Mouse (Mus musculus): ENCODE data around the gene Sh3pxd2b.

The Sh3pxd2b gene

DNA sequence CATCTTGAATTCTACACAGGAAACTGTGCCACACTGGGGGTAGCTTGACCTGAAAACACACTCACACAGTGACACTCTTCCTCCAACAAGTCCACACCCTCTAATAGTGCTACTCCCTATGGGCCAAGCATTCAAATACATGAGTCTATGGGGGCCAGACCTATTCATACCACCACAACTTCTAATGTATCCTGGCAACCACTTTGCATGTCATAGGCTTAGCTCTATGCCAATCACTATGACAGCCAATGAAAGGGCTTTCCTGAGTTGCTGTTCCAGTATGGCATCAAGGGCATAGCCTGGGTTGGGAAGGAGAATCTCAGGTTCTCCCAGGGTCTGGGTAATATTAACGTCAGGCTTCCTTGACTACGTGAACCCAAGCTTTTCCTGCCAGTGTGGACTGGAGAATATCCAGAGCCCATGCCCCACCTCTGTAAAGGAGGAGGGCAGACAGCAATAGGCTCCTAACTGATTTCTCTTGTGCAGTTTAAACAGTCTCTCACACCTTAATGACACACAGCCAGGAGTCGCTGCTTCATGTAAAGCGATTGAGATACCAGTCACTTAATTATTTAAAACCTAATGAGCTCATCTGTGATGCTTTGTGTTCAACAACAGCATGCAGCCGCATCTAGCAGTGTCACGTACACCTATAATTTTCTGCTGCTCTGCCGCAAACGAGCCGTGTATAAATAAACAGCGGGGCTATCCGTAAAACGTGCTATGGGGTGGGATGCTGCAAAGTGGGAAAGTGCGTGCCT is 25.8 kb downstream of the Sh3pxd2b start:
- no peak for DNase-seq (ENCODE audit: low spot score in 2 of 2)

DNA sequence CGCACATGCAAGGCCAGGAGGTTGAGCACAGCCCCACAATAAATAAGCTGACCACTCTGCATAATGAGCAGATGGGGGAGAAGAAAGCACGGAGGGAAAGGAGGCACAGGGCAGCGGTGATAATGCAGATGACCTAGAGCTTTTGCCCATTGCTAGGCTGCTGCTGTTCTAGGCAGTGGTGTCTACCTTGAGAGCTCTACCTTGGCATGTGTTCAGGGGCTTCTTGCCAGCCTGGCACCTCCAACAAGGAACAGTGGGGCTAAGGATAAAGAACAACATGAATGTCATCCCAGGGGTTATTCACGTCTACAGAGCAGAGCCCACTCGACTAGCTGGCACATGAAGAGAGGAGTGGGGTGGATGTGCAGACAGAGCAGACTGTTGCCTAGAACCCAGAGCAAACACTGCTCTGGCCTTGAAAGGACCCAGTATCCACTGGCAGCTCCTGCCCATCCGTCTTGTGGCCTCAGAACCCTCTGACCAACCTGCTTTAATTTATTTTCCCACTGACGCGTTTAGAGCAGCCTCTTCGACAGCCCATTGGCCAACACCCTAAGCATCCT is 26.5 kb downstream of the Sh3pxd2b start:
- DNase-seq (ENCODE audit: low spot score in 2 of 2), result no peak

DNA sequence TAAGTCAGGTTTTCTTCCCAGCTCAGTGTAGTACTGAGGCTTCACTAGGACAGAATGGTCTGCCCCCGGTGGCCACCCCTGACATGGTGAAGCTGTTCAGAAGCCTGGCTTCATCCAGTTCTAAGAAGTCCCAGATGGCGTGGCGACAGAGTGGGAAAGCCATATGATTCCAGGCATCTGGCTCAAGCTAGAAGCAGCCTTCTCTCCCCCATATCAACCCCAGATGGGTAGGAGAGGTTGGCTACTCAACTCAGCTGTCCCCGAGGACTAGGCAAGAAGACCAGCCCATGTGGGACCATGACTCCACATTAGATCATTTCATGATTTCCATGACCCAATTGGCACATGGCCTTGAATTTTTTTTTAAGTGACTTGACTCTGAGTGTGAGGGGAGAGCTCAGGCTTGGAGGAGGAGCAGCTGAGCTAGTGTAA is 27.5 kb downstream of the Sh3pxd2b start:
- peak in 1 of 2 experiments; percentile 26 for DNase-seq (ENCODE audit: low spot score in 2 of 2)

DNA sequence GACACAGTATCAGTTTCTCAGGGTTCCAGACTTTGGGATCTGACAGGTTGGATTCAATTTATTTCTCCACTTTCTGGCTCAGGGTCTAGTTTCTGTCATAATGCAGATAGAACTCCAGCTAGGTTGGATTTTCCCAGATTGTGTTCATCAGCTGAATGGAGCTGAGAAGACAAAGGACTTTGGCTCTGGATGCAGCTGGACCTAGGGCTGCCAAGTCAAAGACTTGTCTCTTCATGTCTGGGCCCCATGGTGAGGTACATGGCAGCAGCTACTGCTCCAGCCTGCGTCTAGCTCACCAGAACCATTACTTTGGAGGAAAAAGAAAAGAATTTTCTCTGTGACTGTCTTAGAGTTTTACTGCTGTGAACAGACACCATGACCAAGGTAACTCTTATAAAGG is 28.5 kb downstream of the Sh3pxd2b start:
- no peak for DNase-seq (ENCODE audit: low spot score in 2 of 2)

DNA sequence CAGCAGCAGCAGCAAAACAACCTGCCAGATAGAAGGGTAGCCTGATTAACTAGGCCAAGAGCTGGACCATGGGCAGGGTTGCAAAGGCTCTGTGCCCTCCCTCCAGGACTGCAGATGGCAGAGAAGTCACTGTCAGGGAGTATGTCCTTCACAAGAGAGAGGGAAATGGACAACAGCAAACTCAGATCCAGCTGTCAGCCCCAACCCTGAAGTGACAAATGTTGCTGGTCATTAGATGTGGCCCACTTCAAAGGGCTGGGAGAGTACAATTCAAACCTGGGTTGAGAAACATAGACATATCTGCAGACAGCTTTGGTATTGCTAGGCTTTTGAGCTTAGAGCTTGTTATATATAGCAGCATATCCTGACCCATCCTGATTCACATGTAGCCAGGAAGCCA is 32.3 kb downstream of the Sh3pxd2b start:
- no peak for DNase-seq (ENCODE audit: low spot score in 2 of 2)

DNA sequence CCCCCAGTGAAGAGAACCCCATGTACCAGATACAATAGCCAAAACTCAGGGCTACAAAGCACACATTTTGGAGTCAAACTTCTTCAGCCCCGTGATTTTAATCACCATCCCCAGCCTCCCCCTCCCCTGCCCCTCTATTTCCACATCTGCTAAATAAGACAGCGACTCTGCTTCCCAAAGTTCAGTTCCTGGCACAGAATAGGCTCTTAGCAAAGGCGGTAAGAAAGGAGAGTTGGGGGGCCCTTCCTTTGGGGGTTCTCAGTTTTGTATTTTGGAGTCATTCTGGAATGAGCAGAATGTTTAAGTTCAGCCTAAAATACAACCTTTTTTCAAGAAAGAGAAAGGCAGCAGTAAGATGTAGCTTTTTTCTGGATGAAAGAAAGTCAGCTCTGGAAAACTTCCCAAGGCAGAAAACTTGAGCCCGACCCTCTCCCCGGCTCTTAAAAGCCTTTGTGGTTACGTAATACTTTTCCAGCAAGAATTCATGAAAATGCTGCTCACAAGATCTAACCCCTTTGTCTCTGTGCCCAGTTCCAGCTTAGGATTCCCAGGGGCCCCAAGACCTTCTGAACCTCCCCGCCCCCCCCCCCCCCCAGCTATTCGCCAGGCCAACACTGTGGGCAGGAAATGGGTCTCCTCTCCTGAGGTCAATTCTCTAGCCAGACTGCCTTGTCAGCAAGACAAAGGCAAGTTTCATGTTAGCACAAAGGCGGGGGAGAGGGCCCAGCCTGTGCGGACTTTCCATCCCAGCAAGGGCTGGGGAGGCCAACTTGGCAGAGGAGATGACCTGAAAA is 35.9 kb downstream of the Sh3pxd2b start:
- peak in 1 of 2 experiments; percentile 28 for DNase-seq (ENCODE audit: low spot score in 2 of 2)

DNA sequence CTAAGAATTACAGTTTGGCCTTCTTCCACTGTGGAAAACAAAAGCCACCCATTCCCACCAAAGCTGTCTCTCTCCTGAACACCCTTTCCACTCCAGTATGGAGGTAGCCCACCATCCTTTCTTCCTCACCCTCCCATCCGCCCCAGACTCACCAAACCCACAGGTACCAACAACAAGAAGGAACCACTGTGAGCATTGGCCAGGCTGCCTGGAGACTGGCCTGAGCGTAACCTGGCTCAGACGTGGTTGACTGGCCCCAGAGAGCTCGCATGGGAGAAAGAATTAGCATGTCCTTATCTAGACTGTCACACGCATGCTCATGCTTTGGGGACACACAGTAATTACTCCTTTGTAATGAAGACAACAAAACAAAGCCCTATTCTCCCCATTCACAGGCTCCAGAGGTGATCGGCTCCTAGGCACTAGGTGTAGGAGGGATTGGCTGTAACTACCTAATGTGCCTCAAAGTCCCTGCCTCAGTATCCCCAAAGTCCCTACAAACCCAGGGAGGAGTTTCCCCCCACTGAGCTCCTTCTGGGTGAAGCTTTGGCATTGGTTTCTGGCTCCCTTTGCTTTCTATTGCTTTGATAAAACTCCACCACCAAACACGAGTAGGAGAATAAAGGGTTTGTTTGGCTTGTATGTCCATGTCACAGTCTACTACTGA is 36.6 kb downstream of the Sh3pxd2b start:
- no peak for DNase-seq (ENCODE audit: low spot score in 2 of 2)

DNA sequence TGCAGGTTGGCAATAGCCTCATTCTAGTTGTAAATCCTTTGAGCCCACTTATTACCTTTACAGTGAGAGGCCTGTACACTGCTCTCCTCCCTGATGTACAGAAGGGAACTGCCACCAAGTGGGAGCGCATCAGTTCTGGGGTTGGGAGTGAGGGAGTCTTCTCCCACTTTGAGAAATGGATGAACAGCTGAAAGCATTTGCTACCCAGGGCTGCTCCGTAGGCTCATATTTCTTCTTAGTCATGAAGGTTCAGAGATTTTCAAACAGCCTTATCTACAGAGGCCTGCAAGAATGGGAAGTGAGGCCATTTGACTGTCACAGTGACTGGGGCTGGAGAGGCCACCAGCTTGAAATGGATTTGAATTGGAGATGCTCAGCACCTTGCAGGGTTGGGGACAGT is 38.4 kb downstream of the Sh3pxd2b start:
- DNase-seq (ENCODE audit: low spot score in 2 of 2), result no peak

DNA sequence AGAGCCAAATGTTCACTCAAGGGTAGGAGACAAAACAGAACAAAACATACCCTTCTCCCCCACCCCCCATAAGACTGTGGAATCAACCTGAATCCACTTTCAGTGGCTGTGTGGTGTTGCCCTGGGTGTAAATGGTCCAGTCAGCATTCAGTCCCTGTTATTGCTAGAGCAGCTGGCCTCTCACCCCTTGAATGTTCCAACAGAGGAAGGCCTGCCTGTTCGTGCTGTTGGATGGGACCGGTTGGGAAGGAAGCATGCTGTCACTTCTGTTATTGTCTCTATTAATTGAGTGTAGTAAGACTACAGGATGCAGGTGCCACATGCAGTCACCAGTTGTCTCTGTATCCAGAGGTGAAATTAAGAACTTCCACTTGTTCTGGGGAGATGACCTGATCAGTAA is 40.4 kb downstream of the Sh3pxd2b start:
- DNase-seq (ENCODE audit: low spot score in 2 of 2), result no peak

DNA sequence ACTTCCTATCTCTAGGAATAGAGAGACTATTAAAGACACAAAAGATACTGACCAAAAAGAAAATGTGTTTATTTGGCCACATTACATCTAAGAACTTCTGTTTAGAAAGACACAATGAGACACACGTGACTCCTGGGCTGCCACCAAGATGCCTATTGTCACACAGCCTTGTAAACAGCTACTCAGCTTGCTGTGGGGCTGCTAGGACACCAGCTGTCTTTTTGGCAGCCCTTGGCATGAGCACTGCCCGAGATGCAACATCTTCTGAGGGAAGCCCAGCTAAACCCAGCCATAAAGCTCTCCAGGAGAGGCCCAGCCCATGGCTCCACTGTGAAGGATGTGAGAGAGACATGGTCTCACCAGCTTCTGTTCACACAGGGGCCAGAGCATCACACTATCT is 45.5 kb downstream of the Sh3pxd2b start:
- DNase-seq (ENCODE audit: low spot score in 2 of 2), result no peak

DNA sequence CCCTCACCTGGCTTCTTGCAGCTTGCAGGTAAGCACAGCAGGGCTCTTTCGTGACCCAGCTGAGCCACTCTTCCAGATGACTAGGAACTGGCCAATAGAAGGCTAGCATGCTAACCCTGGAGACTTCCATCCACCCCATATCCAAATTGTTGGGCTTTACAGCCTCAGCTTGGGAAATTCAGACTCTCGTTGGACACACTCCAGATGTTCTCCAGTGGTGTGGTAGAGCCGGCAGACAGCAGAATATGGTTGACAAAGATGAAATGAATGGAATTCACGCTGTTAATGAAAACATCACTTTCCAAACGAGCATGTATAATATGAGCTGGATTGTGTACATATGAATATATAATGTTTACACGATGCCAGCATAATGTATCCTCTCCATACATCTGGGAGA is 48.2 kb downstream of the Sh3pxd2b start:
- no peak for DNase-seq (ENCODE audit: low spot score in 2 of 2)

DNA sequence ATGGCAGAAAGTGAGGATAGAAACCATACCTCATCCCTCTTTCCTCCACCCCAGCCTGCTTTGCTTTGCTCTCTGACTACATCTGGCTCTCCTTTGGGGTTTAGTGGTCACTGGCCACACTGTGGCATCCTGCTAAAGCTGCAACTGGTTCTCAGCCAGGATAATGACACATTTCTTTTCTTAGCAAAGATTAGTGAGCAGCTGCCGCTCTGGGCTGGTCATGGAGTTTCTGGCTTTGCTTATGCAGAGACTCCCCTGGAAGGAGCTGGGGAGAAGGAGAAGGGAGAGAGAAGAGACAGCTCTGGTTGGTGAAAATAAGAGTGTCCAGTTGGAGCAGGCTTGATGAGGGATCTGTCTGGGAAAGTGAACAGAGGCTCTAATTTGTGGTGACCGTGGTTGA is 50.8 kb downstream of the Sh3pxd2b start:
- DNase-seq (ENCODE audit: low spot score in 2 of 2), result no peak

DNA sequence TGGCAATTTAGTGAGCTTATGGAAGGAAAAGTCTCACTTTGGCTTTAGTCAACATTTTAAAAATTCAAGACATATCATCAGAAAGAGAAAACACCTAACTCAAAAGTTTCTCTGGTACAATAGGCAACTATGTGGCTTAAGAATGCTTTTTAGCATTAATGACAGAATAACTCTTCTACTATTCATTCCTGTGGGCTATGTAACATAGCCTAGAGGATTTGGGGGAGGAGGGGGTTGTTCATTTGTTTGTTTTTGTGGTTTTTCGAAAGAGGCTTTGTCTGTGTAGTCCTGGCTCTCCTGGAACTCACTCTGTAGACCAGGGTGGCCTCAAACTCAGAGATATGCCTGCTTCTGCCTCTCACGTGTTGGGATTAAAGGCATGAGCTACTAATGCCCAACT is 51.6 kb downstream of the Sh3pxd2b start:
- DNase-seq (ENCODE audit: low spot score in 2 of 2), result no peak

DNA sequence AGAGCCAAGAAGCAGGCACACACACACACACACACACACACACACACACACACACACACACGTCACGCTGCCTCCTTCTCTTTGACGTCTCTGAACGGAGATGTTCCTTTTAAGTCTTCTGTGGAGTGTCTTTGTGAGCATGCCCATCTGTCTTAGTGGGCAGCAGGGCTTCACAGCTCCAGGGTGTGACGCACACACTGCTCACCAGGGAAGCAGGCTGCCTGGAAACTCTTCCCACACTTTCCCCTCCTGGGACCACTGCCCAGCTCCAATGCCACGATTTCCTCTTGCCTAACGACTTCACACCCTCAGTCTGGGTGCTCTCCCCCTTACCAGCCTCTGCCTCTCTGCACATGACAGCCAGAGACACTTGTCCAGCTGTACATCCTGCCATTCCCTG is 55.1 kb downstream of the Sh3pxd2b start:
- DNase-seq (ENCODE audit: low spot score in 2 of 2), result no peak

DNA sequence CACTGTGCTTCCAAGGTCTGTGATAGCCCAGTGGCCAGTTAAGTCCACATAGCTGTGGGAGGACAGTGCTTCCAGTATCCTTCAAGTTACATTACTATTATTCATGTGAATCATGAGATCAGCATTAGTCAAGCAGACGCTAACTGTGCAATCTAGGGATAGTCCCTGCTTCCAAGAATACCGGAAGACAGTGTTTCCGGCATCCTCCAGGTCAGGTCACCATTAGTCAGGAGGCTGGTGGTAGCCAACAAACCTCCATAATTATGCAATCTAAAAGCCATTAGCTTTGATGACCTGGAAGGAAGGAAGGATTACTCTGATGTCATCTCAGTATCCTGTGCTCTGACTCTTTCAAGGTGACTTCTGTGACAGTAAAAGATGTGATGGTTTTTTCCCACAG is 57.1 kb downstream of the Sh3pxd2b start:
- DNase-seq (ENCODE audit: low spot score in 2 of 2), result no peak

DNA sequence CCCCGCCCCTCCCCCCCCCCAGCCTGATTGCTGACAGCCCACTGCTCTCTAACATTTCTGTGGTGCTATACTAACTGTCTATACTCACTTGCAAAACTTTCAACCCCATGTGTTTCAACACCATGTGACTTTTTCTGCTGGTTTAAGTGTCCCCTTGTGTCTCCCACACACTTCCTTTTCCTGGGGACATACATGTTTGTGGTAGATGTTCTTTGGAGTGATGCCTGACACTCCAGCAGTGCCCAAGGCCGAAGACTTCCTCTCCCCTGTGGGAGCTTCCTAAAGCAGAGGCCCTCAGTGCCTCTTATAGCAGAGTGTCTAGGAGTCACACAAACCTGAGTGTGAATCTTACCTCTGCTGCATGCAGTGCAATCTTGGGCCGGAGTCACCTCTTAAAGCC is 60.2 kb downstream of the Sh3pxd2b start:
- no peak for DNase-seq (ENCODE audit: low spot score in 2 of 2)

DNA sequence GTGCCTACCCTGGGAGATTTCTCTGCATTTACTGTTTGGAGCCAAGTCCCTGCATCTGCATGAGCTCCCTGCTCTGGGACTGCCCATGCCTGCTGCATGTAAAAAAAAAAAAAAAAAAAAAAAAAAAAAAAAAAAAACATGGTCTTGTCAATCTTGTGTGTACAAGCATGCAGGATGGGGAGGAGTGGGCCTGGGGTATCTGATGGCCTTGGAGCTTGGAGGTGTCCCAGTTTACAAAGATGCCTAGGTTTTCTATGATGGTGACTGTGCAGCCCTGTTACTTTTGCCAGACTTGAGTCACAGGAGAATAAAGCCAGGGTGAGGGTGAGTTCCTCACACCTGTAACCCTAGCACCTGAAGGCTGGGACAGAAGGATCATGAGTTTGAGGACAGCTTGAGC is 61.4 kb downstream of the Sh3pxd2b start:
- no peak for DNase-seq (ENCODE audit: low spot score in 2 of 2)

DNA sequence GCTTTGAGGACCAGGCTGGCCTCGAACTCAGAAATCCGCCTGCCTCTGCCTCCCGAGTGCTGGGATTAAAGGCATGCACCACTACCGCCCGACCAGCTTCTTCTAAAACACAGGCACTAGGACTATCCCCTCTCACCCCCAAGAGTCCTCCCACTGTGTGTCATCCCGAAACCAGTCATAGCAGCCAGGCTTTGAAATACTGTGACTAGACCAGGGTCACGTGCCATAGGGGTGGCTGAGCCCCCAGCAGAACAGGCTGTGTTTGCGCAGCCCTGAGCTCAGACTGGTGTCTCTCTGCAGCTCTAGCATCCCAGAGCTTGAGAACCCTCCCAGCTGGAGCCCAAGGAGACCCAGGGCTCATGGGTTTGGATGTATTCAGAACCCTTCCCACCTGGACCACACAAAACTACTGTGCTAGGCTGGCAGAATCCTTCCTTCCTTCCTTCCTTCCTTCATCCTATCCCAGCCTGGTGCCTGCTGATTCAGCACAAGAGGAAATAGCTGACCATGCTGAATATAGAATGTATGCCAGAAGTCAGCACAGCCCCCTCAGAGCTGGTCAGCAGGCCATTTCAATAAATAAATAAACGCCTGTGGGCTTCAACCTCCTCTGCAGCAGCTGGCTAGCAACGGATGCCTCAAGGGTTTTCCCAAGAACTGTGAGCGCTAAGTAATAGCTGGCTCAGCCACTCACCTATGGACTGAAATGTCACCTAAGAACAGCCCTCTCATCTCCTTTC is 62.4 kb downstream of the Sh3pxd2b start:
- DNase-seq (ENCODE audit: low spot score in 2 of 2), result no peak

DNA sequence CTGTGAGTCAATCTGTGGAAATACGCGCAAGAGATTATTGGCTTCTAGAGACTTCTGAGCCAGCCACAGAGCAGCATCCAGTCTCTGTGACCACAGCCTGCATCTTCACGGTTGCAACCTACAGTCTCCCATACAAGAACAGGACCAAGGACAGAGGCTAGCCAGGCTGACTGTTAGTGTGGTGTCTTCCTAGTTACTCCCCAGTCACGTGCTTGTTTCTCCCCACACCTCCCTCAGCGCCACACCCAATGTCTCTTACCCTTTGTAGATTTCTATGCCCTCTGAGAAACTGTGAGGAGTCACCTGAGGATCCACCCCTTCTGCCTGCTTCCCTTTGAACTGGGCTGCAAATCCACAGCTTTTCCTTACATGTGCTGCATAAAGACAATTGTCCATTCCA is 72.4 kb downstream of the Sh3pxd2b start:
- DNase-seq (ENCODE audit: low spot score in 2 of 2), result no peak

DNA sequence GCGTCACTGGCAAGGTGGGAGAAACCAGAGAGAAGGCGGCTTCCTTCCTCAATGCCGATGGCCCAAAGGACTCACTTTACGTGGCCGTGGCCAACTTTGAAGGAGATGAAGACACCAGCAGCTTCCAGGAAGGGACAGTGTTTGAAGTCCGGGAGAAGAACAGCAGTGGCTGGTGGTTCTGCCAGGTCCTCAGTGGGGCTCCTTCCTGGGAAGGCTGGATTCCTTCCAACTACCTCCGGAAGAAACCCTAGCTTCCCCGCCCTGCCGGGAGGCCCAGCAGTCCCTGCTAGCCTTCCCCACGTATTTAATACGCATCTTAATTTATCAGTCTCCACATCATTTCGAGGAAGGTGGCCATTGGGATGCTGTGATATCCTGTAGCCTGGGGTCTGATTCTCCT is 75.7 kb downstream of the Sh3pxd2b start:
- peak in 1 of 2 experiments; percentile 16 for DNase-seq (ENCODE audit: low spot score in 2 of 2)

DNA sequence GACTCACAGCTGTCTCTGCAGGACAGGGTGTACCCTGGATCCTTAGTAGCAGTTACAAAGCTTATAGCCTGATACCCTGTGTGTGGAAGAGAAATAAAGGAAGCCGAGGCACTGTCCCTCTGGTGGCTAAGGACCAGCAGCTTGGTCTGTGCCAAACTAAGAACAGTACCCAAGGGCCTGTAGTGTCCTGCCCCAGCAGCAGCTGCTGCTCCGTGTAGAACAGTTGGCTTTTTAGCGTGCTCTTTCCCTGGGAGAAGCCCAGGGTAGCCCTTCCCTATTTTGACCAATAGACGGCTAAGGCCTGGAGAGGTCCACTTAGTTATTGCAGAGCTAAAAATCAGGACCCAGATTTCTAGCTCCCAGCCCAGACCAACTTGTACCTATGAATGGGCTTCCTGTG is 77.0 kb downstream of the Sh3pxd2b start:
- DNase-seq (ENCODE audit: low spot score in 2 of 2), result no peak

Measured in cerebellum, postnatal 4 days (tissue).